Mouse (Mus musculus): ENCODE results near the gene Erg.

The Erg gene

GRCm38 (mm10) chr16:95446368-95446767 lies 140.0 kb downstream of the Erg start:
- no peak for DNase-seq (ENCODE audit: low spot score)

DNA sequence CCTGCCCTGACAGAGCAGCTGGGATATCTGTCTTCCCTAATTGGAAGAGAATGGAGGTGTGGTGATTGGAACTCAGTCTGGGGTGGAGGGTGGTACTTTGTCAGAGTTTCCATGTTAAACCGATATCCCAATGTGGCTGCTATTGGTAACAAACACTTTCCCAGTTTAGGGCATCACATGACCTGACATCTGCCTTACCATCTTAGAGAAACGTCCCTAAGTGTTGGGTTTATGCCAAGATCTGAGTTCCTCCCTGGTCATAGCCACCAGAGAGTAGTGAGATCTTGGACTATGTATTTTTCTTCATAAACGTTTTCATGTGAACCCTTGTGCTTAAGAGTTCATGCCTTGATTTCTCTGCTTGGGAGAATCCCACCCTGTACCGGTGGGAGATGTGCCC lies 144.4 kb downstream of the Erg start:
- DNase-seq (ENCODE audit: low spot score): no peak

GRCm38 (mm10) chr16:95441179-95441578 lies 145.2 kb downstream of the Erg start:
- DNase-seq (ENCODE audit: low spot score): no peak

DNA sequence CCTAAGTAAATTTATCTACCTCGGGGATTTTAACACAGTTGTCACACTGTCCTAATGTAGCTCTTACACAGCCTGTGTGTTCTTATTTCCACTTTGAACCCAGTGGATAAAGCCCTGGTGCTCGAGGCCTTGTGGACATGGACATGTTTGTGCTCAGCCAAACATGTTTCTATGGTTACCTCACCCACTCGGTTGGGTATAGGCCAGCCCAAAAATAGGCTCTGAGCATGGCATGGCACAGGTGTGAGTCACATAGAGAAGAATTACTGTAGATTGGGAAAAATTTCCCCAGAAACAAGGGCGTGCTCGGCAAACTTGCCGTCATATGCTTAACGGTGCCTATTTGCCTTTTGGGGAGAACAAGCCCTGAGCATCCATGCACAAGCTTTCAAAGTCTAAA lies 146.1 kb downstream of the Erg start:
- DNase-seq (ENCODE audit: low spot score): peak; percentile 23

GRCm38 (mm10) chr16:95439794-95440193 lies 146.6 kb downstream of the Erg start:
- no peak for DNase-seq (ENCODE audit: low spot score)

DNA sequence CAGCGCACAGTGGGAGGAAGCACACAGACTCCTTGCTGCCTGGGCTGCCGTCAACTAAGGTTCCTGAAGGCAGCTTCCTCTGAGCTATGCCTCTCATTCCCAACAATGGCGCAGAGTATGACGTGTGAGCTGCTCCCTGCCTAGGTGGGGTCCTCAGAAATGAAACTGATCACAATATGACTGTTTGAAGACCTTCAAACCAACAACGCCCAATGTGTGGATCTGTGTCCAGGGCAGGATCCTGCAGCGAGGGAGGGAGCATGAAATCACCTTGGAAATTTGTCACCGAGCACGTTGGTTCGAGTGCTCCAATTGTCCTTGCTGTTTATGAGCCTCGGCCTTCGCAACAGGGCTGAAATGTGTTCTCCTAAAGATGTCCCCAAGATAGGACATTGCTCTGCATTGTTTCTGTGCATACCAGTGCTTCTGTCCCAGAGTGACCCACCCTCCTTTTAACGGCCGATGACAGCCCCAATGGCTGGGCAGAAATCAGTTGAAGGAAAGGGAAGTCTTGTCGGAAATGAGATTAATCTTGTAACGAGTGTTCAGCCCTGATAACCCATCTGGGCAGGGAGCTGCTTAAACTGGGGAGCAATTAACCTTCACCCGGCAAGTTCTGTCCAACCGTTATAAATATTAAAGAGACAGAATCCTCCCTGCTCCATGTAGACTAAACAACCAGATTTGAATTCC lies 147.4 kb downstream of the Erg start:
- no peak for DNase-seq (ENCODE audit: low spot score)

DNA sequence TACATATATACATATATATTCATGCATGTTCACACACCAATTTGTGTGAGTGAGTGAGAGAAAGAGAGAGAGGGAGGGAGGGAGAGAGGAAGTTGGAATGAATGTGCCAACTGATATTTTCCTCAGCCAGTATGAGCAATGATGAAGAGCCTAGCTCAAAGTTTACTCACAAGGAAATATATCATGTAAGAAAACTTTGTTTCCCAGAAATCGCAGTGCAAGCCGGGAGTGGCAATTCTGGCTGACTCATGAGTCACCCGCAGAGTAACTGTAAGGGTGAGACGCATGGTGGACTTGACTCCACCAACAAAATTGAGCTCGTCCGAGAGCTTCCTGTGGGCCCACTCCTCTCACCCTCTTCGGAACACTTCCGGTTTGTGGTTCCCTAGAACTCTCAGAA lies 149.8 kb downstream of the Erg start:
- DNase-seq (ENCODE audit: low spot score): no peak

GRCm38 (mm10) chr16:95436051-95436450 lies 150.3 kb downstream of the Erg start:
- DNase-seq (ENCODE audit: low spot score): no peak

GRCm38 (mm10) chr16:95434434-95434833 lies 152.0 kb downstream of the Erg start:
- no peak for DNase-seq (ENCODE audit: low spot score)

DNA sequence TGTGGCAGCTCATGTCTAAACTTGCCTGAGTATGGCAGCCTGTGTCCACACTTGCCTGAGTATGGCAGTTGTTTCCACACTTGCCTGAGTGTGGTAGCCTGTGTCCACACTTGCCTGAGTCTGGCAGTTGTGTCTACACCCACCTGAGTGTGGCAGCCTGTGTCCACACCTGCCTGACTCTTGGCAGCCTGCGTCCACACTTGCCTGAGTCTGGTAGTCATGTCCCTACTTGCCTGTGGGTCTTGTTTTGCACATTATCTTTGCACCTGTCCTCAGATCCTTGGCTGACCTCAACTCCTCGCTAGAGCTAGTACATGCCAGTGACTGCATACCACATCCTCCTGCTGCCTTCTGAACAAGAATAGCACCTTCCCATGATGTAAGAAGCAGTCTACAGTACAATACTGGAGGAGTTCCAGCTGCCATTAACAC lies 153.8 kb downstream of the Erg start:
- no peak for DNase-seq (ENCODE audit: low spot score)

DNA sequence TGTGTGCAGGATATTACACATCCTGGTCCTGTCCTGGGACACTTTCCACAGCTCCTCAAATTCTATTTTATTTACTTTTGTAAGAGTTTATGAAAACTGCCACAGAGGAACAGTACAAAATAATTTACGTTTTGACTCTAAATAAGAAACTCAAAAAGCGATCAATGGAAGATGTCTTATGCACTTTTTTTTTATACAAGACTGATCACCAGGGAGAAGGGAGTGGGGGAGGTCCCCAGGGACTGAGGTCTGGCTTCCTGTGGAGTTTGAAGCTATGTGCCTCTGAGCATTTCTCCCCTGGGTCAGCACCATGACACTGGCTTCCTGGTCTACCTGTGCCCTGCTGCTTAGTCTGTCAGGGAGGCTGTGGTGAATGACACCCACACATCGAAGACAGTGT lies 156.5 kb downstream of the Erg start:
- no peak for DNase-seq (ENCODE audit: low spot score)

- no peak for DNase-seq (ENCODE audit: low spot score)
These were observed 158.2 kb downstream of the Erg start for GRCm38 (mm10) chr16:95428239-95428638.

DNA sequence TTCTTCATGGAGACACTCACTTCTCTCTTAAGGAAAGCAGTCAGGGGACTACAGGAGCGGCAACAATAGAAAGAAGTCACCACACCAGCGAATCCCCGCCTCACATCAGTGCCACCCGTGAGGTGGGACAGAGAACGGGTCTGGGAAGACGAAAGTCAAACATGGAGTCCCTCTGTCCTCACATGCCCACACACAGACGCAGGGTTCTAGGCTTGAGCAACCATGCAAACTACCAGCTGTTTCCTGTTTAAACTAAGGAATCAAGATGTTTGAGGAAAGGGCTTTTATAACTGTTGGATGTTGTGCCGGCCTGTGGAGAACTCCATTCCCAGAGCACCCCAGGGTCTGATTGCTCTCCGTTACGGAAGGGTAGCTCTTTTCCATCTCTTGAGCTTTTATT lies 158.9 kb downstream of the Erg start:
- DNase-seq (ENCODE audit: low spot score): no peak

DNA sequence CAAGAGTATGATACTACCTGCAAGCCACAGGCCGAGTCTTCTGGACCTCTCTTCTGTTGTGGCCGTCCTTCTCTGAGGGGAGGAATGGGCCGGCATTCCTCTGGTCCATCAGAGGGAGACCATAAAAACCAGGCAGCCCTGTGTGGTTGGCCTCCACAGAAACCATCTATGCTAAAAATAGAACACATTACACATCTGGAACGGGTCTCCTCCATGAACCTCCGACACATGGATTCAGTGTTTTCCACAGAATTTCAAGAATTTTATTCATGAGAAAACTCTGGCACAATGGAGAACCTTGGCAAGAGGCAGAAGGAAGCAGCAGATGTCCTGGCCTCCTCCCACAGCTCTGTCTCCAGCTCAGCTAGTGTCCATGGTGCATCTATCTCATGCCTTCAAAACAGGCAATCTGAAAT lies 163.7 kb downstream of the Erg start:
- no peak for DNase-seq (ENCODE audit: low spot score)

DNA sequence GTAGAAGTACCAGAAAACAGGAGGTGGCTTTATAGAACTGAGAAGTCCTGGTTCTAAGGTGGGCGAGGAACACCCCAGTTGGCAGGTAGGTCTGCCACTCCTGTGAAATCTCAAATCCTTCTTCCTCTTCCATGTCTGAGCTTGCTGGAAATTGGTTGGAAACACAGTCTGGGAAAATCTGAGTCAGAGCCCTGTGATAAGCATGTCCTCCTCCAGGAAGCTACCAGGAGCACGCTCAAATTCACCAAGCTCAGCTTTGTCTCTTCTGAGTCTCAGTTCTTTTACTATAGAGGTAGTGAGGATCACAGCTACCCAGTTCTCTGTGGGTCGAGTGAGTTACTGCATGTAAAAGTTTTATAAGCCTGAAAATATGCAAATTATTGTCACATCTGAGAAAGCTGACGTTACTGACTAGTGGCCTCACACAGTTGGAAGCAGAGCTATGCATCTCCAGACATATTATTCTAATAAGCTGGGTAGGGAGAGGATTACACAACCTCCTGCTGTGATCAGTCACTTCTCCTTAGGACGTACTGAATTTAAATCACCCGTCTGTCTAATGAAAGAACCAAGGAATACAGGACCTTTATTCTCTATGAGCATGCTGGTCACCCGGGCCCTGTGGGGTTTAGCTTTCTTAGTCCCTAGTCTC lies 165.0 kb downstream of the Erg start:
- DNase-seq (ENCODE audit: low spot score): no peak

GRCm38 (mm10) chr16:95415921-95416320 lies 170.5 kb downstream of the Erg start:
- no peak for DNase-seq (ENCODE audit: low spot score)

- no peak for DNase-seq (ENCODE audit: low spot score)
These were observed 171.0 kb downstream of the Erg start for GRCm38 (mm10) chr16:95415372-95415771.

- no peak for DNase-seq (ENCODE audit: low spot score)
These were observed 172.9 kb downstream of the Erg start for GRCm38 (mm10) chr16:95413401-95413959.

DNA sequence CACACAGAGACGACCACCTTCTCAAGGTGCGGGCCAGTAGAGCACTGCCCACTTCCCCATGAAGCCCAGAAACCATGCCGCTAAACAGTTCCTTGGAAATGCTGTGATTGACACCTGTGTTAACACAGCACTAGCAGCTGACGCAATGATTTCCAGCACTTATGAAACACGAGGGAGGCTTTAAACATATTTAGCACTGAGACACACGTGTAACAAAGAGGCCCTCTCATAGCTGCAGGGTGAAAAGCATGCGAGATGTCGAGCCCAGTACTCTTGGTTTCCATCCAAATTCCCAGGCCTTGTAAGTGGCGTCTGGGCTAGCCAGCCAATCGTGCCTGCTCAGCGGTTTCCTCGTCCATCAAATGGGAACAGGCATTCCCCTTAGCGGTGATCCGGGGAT lies 178.3 kb downstream of the Erg start:
- DNase-seq (ENCODE audit: low spot score): no peak

DNA sequence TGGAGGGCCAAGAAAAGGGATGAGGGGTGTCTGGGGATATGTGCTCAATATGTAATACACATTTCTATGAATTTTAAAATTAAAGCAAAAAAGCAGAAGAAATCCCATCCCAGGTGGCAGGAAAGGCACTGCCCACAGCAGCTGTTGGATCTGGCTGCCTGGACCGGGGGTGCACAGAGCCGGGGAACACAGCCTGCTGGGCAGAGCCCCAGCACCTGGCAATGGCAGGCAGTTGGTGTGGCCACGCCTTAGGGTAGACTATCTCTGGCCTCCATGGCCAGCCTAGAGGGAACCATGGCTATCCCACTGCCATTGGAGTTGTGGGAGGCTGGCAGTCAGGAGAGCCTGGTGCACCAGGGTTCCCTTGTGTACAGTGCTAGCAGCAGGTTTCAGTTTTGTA lies 180.9 kb downstream of the Erg start:
- no peak for DNase-seq (ENCODE audit: low spot score)

DNA sequence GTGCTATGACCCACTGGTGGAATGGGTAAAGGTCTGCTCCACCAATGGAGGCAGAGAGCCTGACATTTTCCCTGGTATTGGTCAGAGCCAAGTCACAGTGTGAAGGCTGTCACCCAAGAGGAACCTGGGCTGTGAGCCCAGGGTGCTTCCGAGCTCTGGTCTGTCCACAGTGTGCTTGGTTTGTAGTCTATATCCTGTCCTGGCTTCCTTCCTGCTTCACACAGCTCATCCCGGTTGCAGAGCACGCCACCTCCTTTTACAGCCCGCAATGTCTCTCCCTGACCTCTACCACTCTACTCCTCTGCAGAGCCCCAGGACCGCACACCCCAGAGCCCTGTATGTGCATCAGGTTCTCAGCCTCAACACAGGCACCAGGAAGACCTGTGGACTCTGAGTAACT lies 182.9 kb downstream of the Erg start:
- no peak for DNase-seq (ENCODE audit: low spot score)

DNA sequence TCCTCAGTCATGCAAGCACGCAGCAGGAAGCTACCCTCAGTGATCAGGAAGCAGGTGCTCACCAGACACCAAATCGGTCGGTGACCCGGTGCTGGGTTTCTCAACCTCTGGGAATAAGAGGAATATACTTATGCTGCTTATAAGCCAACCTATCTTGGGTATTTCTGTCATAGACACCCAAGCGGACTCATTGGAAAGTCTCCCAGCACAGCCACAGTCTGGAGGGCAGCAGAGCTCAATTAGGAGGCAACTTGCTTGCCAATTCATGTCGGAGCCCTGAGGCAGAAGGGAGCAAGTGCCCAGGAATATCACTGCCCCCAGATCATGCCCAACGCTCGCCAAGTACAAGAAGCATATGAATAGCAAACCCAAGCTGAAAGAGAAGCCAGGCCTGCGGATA lies 184.5 kb downstream of the Erg start:
- no peak for DNase-seq (ENCODE audit: low spot score)

- DNase-seq (ENCODE audit: low spot score): no peak
These were observed 187.5 kb downstream of the Erg start for GRCm38 (mm10) chr16:95398761-95399343.

Measured in left cerebral cortex, adult 11 months (tissue).